Mouse (Mus musculus) intestine, embryonic 14.5 days (tissue): ENCODE measurements around the gene Gm38392. TPM values are rescaled to one million over a fixed set of nuclear protein-coding genes. Genes with fewer than 3 reads are reported as not detected.

Source experiments
- ATAC-seq: fragments of 200-750 bp; cut with Nextera tagmentation; replicated peaks from 2 replicates; pipeline ENCODE4 v1.8.0; 2017; ENCODE audit warnings: low read depth, moderate number of reproducible peaks, moderate TSS enrichment, moderate library complexity; ENCODE audit not compliant: low FRiP score, low TSS enrichment
- DNase-seq: peaks from one replicate; pipeline ENCODE4 v3.0.0-alpha.2; 2018; ENCODE audit warnings: low spot score
- H3K27ac ChIP-seq: fragments of 300-500 bp; sonication (generic); 2 replicates; pipeline ENCODE4 v1.5.1; 2014; ENCODE audit warnings: low read depth, mild to moderate bottlenecking, control low read depth
- H3K27me3 ChIP-seq: fragments of 300-500 bp; sonication (generic); replicated peaks from 2 replicates; pipeline ENCODE4 v1.6.1; 2014; ENCODE audit warnings: low read length, control low read depth; ENCODE audit not compliant: control insufficient read depth, insufficient read depth
- H3K36me3 ChIP-seq: fragments of 300-500 bp; sonication (generic); 2 replicates; pipeline ENCODE4 v1.6.1; 2014; ENCODE audit warnings: low read length, control low read depth; ENCODE audit not compliant: control insufficient read depth, insufficient read depth
- H3K4me1 ChIP-seq: fragments of 300-500 bp; sonication (generic); replicated peaks from 2 replicates; pipeline ENCODE4 v1.6.1; 2014; ENCODE audit warnings: low read length, control low read depth, mixed read lengths; ENCODE audit not compliant: control insufficient read depth, insufficient read depth
- H3K4me2 ChIP-seq: fragments of 300-500 bp; sonication (generic); 2 replicates; pipeline ENCODE4 v1.6.1; 2014; ENCODE audit warnings: low read length
- H3K4me3 ChIP-seq: fragments of 300-500 bp; sonication (generic); 2 replicates; pipeline ENCODE4 v1.5.1; 2014; ENCODE audit warnings: low read depth, low read length, control low read depth, mixed read lengths
- H3K9ac ChIP-seq: fragments of 300-500 bp; sonication (generic); 2 replicates; pipeline ENCODE4 v1.6.1; 2014; ENCODE audit warnings: mild to moderate bottlenecking, low read length
- H3K9me3 ChIP-seq: fragments of 300-500 bp; sonication (generic); 2 replicates; pipeline ENCODE4 v1.6.1; 2016; ENCODE audit warnings: low read length, control low read depth; ENCODE audit not compliant: control insufficient read depth
- WGBS: fragments of 180-500 bp; shearing (Covaris S2); extraction: QIAGEN DNeasy Blood & Tissue Kit; methylation state at CpG from one replicate; pipeline ENCODE4 v1.1.7; 2014; 5-methylcytosine and 5-hydroxymethylcytosine counted together
- polyA plus RNA-seq: library from polyadenylated mRNA; unstranded; fragments of >200 nt; fragmentation: Nextera tagmentation; extraction: Ambion mirVana; gene quantifications from 2 replicates; pipeline ENCODE4 v1.2.1, GENCODE M21; 2014

Gene Gm38392
- polyA plus RNA-seq, 1 experiment from 2014 or later, result 0.28 TPM

DNA sequence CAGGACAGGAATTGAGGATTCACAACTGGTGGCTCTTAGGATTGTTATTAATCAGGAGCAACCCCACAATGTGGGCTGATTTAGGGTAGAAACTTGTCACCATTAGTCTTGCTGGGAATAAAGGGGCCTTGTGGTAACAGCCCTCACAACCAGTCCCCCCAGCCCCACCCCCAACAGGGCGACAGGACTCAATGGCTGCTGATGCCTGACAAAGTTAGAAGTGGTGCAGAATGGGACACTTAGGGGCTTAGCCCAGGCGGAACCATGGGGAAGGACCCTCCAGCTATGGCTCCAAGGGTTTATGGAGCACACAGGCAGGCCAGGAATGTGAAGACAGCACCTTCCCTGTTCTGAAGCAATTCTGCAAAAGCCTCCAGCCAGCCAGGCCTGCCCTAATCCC is 51.4 kb downstream of the Gm38392 start:
- Histone ChIP-seq H3K4me1 (no peaks in the 10 kb centered on the region), H3K9ac (no peak overlapping the region), H3K27me3 (peaks cover 48% of the 10 kb centered on the region), H3K4me2 (no peak overlapping the region), H3K36me3 (no peaks in the 10 kb centered on the region), H3K9me3 (no peaks in the 10 kb centered on the region), H3K4me3 (no peak overlapping the region), H3K27ac (no peak overlapping the region)
- WGBS, result 58% methylated on average over 2 of the region's 2 CpGs
- DNase-seq (no peak), ATAC-seq (no peak)

- 9% methylated on average over 3 of the region's 3 CpGs for WGBS
- no peak overlapping the region for H3K27ac ChIP-seq
Observed at GRCm38 (mm10) chr3:88235216-88235615, 51.8 kb downstream of the Gm38392 start.

GRCm38 (mm10) chr3:88234041-88234440 is 53.0 kb downstream of the Gm38392 start:
- no peak for DNase-seq
- no peak overlapping the region for H3K4me2 ChIP-seq
- H3K27ac ChIP-seq, result no peak overlapping the region
- no peaks in the 10 kb centered on the region for H3K36me3 ChIP-seq
- no peak for ATAC-seq
- H3K9ac ChIP-seq, result no peak overlapping the region
- H3K9me3 ChIP-seq, result no peaks in the 10 kb centered on the region
- WGBS, result 47% methylated on average over 8 of the region's 8 CpGs
- H3K4me1 ChIP-seq, result no peaks in the 10 kb centered on the region
- H3K27me3 ChIP-seq, result peaks cover 39% of the 10 kb centered on the region
- no peak overlapping the region for H3K4me3 ChIP-seq

More at GRCm38 (mm10) chr3:88235216-88235615, 51.8 kb downstream of the Gm38392 start:
- H3K9ac ChIP-seq, result no peak overlapping the region
- H3K27me3 ChIP-seq, result peaks cover 47% of the 10 kb centered on the region
- no peak for DNase-seq
- ATAC-seq, result no peak
- H3K36me3 ChIP-seq, result no peaks in the 10 kb centered on the region
- H3K4me1 ChIP-seq, result no peaks in the 10 kb centered on the region
- no peak overlapping the region for H3K4me2 ChIP-seq
- no peaks in the 10 kb centered on the region for H3K9me3 ChIP-seq
- H3K4me3 ChIP-seq, result no peak overlapping the region

DNA sequence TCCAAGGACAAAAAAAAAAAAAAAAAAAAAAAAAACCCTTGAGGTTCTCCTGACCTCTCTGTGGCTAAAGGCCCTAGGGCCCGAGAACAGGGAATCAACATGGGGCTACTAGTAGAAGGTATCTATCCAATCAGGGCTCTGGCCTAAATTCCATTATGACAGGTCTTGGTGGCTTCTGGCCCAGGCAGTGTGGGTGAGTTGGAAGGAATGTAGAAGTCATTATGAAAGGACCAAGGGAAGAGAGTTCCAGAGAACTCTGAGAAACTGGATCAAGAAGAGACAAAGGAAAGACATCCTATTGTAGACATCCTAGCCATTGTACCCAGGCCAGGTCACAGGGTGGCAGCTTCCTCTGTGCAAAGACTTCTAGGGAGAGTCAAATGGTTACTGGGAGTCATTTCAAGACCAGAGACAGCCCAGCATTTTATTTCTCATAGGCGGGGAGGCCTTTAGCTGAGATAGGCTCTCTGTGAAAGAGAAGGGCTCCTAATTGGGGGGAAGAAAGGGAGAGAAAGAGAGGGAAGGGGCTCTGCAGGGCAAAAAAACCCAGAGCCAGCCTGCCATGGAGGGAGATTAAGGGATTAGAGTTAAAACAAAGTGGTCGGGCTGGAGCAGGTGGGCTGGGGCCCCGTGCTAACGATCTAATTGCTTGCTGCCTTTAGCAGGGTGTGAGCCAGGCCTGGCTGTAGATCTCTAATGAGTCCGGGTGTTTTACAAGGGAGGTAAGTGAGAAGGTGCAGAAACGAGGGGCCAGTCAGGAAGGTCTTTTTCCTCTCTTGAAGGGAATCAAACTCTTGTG is 54.0 kb downstream of the Gm38392 start:
- no peak for ATAC-seq
- Histone ChIP-seq H3K4me1 (no peaks in the 10 kb centered on the region), H3K4me3 (no peak overlapping the region), H3K9ac (no peak overlapping the region), H3K9me3 (no peaks in the 10 kb centered on the region), H3K27ac (no peak overlapping the region), H3K36me3 (no peaks in the 10 kb centered on the region), H3K27me3 (peaks cover 30% of the 10 kb centered on the region), H3K4me2 (no peak overlapping the region)
- no peak for DNase-seq
- 25% methylated on average over 7 of the region's 7 CpGs for WGBS

DNA sequence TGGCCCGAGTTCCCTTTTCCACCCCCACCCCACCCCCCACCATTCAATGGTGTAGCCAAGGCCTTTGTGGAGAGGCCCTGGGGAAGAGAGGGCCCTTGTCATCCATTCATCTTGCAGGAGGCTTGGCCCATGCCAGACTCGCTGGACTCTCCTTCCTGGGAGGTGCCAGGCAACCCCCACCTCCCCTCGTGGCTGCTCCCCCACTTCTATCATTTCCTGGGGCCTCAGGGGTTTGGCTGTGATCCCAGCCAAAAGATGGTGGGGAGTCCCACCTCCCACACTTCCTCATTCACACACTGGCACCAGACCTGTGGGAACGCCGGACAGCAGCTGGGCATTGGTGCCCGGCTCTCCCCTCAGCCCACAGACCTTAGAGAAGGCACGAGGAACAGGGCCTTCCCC is 54.7 kb downstream of the Gm38392 start:
- Histone ChIP-seq H3K9ac (no peak overlapping the region), H3K4me1 (no peaks in the 10 kb centered on the region), H3K27ac (no peak overlapping the region), H3K4me2 (no peak overlapping the region), H3K9me3 (no peaks in the 10 kb centered on the region), H3K36me3 (no peaks in the 10 kb centered on the region), H3K27me3 (peaks cover 23% of the 10 kb centered on the region), H3K4me3 (no peak overlapping the region)
- 63% methylated on average over 7 of the region's 7 CpGs for WGBS
- ATAC-seq, result no peak
- DNase-seq, result no peak

- Histone ChIP-seq H3K4me3 (no peak overlapping the region), H3K27ac (no peak overlapping the region), H3K9ac (no peak overlapping the region), H3K36me3 (no peaks in the 10 kb centered on the region), H3K27me3 (peaks cover 19% of the 10 kb centered on the region), H3K9me3 (no peaks in the 10 kb centered on the region), H3K4me1 (no peaks in the 10 kb centered on the region), H3K4me2 (no peak overlapping the region)
- no peak for DNase-seq
- no peak for ATAC-seq
- 44% methylated on average over 1 of the region's 1 CpGs for WGBS
Observed at GRCm38 (mm10) chr3:88231061-88231641, 55.9 kb downstream of the Gm38392 start.

DNA sequence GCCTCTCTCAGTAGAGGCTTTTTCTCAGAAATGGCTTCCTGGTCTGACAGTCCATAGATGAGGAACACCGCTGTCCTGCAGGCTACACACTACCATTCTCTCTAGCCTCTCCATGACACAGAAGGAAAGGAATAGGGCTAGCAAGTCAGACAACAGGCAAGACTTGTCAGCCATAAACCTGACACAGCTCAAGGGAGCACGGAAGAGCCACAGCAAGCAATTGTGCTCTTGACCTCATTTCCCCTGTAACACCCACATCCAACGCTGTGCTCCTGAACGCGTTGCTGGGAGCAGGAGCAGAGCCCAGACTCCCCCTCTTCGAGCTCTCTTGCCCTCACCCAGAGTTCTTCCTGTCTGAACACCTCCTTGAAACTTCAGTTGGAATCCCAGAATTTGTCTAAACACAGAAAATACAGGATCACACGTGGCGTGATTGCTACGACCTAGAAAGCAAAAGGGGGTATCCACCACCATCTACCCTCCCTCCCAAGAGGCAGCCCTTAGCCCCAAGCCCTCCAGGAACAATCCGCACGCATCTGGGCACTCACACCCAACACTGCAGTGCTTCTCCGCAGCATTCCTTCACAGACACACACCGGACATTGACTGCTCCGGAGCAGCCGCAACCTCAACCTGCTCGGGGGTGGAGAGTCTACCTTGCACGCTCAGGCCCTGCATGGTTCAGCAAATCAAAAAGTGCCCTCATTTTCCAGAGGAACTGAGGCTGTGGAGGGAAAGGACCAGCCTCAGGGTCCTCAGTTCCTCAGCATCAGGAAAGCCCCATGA is 56.6 kb downstream of the Gm38392 start:
- ATAC-seq (no peak), DNase-seq (no peak)
- Histone ChIP-seq H3K36me3 (no peaks in the 10 kb centered on the region), H3K4me3 (no peak overlapping the region), H3K9me3 (no peaks in the 10 kb centered on the region), H3K4me2 (no peak overlapping the region), H3K9ac (no peak overlapping the region), H3K4me1 (no peaks in the 10 kb centered on the region), H3K27me3 (peaks cover 22% of the 10 kb centered on the region), H3K27ac (no peak overlapping the region)
- WGBS, result 32% methylated on average over 17 of the region's 17 CpGs

DNA sequence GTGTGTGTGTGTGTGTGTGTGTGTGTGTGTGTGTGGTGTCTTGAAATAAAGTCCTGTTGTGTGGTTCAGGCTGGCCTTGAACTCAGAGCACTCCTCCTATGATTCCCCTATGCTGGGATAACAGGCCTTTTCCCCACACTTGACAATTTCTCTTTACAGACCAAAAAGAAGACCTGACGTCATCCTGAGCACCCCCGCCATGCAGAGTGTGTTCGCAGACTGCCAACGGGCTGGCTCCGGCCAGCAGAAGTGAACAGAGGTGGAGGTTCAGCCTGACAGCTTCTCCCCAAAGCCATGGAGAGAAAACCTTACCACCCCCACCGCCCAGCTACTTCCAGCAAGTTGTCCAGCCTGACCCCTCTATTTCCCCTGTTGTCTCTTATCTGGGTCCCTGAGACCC is 57.5 kb downstream of the Gm38392 start:
- H3K4me1 ChIP-seq, result no peaks in the 10 kb centered on the region
- no peak overlapping the region for H3K4me3 ChIP-seq
- no peaks in the 10 kb centered on the region for H3K9me3 ChIP-seq
- DNase-seq (no peak), ATAC-seq (no peak)
- peaks cover 22% of the 10 kb centered on the region for H3K27me3 ChIP-seq
- H3K4me2 ChIP-seq, result no peak overlapping the region
- H3K27ac ChIP-seq, result no peak overlapping the region
- H3K36me3 ChIP-seq, result no peaks in the 10 kb centered on the region
- no peak overlapping the region for H3K9ac ChIP-seq
- 71% methylated on average over 6 of the region's 6 CpGs for WGBS
